Mouse (Mus musculus): ENCODE measurements around the gene Olfr204.

DNA sequence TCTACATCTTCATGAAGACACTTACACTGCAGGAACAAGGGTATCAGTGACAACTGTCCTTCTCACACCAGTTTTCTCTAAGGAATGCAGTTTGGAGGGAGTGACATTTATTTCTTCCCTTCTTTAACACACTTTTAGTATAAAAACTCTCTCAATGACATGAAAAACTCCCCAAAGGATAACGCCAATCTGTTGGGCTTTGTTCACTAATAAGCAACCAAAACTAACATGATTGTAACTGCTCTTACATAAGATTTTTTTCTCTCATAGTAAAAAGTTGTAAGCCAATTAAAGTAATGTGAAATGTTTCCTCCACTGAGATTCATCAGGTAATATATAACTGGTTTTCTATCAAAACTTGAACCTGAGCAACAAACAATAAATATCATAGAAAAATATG lies 31.1 kb upstream of the Olfr204 start, which contains the start of gene Olfr206:
- TF ChIP-seq CTCF (IDR thresholded peaks at IDR 0.05; ENCODE audit: control insufficient read depth, insufficient read depth, low read length), result no peak
- TF ChIP-seq POLR2A (IDR thresholded peaks at IDR 0.05; ENCODE audit: borderline replicate concordance, control insufficient read depth, low read depth, low read length), result no peak
